Mouse (Mus musculus) brain, embryonic 14.5 days (tissue): ENCODE measurements at regions not wholly inside any gene's neighbourhood (a gene's known extent, or its start where the extent isn't known, plus 50 kb on each side); places are given as distances from the start of the nearest gene placed in this dataset.

ENCODE experiments used
- CTCF ChIP-seq: fragments of 200-500 bp; IDR thresholded peaks from 2 replicates; pipeline ENCODE4 v1.5.1; 2012; ENCODE audit warnings: inconsistent platforms, mild to moderate bottlenecking, moderate library complexity, borderline replicate concordance; ENCODE audit not compliant: insufficient read depth, insufficient read length; ENCODE audit errors: extremely low read depth
- POLR2A ChIP-seq: fragments of 200-500 bp; IDR thresholded peaks from 2 replicates; pipeline ENCODE4 v1.6.1; 2012; ENCODE audit warnings: mild to moderate bottlenecking, inconsistent platforms, borderline replicate concordance; ENCODE audit not compliant: poor library complexity, insufficient read depth, insufficient read length, severe bottlenecking; ENCODE audit errors: extremely low read depth

- no peak for TF ChIP-seq POLR2A
- TF ChIP-seq CTCF, result no peak
Observed at GRCm38 (mm10) chr8:30924160-30924534, 2504.4 kb upstream of the 5930422O12Rik start.
